Mouse (Mus musculus): Measurements from ENCODE around the gene Gm49321. TPM values are rescaled to one million over a fixed set of nuclear protein-coding genes. Genes with fewer than 3 reads are reported as not detected.

The Gm49321 gene
- polyA plus RNA-seq, 1 experiment from 2014 or later: 18.0 TPM

DNA sequence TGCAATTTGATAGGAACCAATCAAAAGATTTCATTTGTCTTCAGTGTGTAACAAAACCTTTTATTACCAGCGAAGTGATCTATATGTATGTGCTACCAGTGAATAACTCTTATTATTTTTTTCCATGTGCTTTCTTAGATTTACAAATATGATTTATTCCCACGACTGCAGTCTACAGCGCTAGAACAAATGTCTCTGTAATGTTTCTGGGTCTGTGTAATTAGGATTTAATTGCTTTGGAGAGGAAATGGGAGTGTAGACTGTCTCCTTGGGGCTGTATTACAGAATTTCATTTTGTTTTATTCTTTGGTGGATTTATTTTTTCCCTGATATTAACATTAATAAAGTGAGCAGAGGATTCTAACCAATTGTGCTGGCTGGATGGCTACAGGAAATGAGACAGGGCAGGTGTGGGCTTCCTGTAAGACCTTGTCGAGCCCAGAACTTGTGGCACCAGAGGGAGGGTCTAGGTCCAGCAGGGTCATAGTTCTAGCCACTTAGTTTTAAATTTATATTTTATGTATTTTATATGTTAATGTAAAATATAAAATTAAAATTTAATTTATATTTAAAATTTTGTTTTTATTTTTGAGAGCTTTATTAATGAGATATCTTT is 51.0 kb downstream of the Gm49321 start:
- H3K27me3 ChIP-seq: no peaks in the 10 kb centered on the region
- peak overlapping the region; percentile 64 for H3K27ac ChIP-seq (replicated peaks)
- H3K4me3 ChIP-seq: no peak overlapping the region
- ATAC-seq (ENCODE audit: low read depth): peak; percentile 75; the same call in 1 of the 2 replicates
- H3K4me2 ChIP-seq: no peak overlapping the region
- no peaks in the 10 kb centered on the region for H3K9me3 ChIP-seq
- H3K9ac ChIP-seq: no peak overlapping the region
- peaks cover 24% of the 10 kb centered on the region for H3K36me3 ChIP-seq
- 0 out of 2 replicates have a peak, but pooled peaks cover 2% of the 10 kb centered on the region for H3K4me1 ChIP-seq (replicated peaks)
- WGBS: 71% methylated on average over 4 of the region's 4 CpGs

DNA sequence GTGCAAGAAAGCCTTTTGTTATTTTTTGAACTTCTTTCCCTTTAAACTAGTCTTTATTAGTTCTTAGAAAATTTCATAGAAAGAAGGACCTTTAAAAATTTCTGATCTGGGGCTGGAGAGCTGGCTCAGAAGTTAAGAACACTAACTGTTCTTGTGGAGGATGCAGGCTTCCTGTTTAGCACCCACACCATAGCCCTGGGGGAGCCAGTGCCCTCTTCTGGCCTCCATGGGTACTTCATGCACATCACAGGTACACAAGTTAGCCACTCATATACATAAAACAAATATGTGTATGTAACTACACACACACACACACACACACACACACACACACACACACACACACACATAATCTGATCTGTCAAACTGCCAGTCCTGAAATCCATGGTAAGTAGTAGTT is 52.1 kb downstream of the Gm49321 start:
- Histone ChIP-seq H3K4me2 (no peak overlapping the region), H3K4me3 (no peak overlapping the region), H3K9me3 (no peaks in the 10 kb centered on the region; the same call in 1 of the 2 replicates), H3K27ac (replicated peaks) (no peak overlapping the region), H3K4me1 (replicated peaks) (0 out of 2 replicates have a peak, but pooled peaks cover 2% of the 10 kb centered on the region), H3K36me3 (peaks cover 15% of the 10 kb centered on the region), H3K9ac (no peak overlapping the region), H3K27me3 (no peaks in the 10 kb centered on the region)
- no peak for ATAC-seq (ENCODE audit: low read depth)

DNA sequence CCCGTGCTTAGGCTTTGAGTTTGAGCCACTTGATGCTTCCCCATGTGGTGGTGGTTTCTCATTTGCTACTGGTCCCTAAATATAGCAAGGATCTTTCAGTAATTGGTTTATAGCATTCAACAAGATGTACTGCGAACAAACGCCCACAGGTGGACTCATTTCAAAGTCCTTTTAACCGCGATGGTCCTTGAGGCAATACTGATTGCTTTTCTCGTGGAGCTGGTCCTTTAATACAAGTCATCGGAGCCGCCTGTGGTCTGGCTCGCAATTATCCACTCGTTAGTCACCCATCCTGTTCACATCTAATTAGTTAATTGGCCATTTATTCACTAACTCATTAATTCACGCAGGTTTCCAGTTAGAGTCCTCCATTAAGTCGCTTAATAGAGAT is 59.4 kb downstream of the Gm49321 start:
- Histone ChIP-seq H3K27me3 (peaks cover 30% of the 10 kb centered on the region), H3K4me3 (peak overlapping the region; percentile 54), H3K9ac (peak overlapping the region; percentile 81), H3K36me3 (no peaks in the 10 kb centered on the region), H3K4me1 (replicated peaks) (peaks cover 21% of the 10 kb centered on the region), H3K27ac (replicated peaks) (peak overlapping the region; percentile 71), H3K9me3 (no peaks in the 10 kb centered on the region; the same call in 1 of the 2 replicates), H3K4me2 (peak overlapping the region; percentile 74)
- no peak; the same call in 1 of the 2 replicates for ATAC-seq (ENCODE audit: low read depth)
- 29% methylated on average over 12 of the region's 12 CpGs for WGBS

DNA sequence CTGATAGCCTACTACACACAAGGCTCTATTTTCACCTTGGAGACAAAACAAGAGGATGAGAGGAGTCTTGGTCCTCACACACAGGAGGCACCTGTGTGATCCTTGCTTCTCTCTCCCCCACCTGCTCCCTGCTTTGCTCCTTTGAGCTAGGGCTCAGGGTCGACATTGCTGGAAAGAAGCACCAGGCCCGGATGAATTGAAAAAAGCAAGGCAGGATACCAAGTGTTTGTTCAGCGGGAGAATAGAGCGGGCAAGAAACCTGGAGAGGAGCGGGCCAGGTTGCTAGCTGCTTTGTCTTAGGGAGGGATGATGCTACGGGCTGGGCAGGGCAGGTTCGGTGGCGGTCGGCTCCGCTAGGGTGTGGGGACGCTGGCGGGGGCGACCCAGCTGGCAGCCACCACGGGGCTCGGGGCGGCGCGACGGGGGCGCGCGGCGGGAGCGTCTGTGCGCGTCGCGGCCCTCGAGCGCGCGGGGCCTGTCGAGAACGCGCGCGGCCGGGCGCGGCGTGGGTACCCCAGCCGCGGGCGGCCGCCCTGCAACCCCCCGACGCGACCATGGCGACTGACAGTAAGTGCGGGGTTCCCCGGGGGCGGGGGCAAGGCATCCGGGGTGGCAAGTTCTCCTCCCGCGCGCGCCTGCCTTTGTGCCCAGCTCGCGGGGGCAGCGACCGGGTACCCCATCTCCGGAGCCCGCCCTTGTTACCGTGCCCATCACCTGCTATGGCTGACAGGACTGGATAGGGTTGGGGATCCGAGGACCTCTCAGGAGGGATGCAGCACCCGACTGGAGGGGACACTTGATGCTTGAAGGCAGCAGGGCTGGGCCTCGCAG is 60.1 kb downstream of the Gm49321 start, which contains the start of gene Syt16:
Gene Syt16 (plus strand): TSS at position 365 of the 831 bp plus-strand sequence.
- peaks cover 21% of the 10 kb centered on the region for H3K4me1 ChIP-seq (replicated peaks)
- no peaks in the 10 kb centered on the region for H3K36me3 ChIP-seq
- H3K4me3 ChIP-seq: peak within 1 kb of the TSS; percentile 54
- H3K9ac ChIP-seq: peak within 1 kb of the TSS; percentile 81
- peak; percentile 86 for ATAC-seq (ENCODE audit: low read depth)
- H3K27ac ChIP-seq (replicated peaks): peak within 1 kb of the TSS; percentile 71
- H3K9me3 ChIP-seq: no peaks in the 10 kb centered on the region; the same call in 1 of the 2 replicates
- WGBS: 1% methylated on average over 40 of the region's 67 CpGs
- peak within 1 kb of the TSS; percentile 74 for H3K4me2 ChIP-seq
- H3K27me3 ChIP-seq: peaks cover 30% of the 10 kb centered on the region

DNA sequence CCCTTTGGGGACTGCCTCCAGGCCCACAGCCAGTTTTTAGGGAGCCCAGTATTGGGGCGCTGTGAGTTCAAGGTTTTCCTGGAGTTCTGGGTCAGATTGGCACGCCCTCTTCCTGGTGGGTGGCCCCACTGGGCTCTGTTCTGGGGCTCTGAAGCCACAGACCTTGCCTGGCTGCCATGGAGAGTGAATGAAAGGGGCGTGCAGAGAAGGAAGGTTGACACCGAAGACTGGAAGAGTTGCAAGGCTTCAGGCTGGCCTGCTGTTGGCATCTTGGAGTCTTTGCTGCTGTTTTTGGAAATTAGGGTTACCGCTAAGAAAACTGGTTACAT is 60.6 kb downstream of the Gm49321 start:
- H3K27me3 ChIP-seq: peaks cover 30% of the 10 kb centered on the region
- WGBS: 26% methylated on average over 5 of the region's 5 CpGs
- peaks cover 21% of the 10 kb centered on the region for H3K4me1 ChIP-seq (replicated peaks)
- H3K4me2 ChIP-seq: peak overlapping the region; percentile 74
- H3K9ac ChIP-seq: peak overlapping the region; percentile 81
- ATAC-seq (ENCODE audit: low read depth): peak; percentile 41; the same call in 1 of the 2 replicates
- peak overlapping the region; percentile 54 for H3K4me3 ChIP-seq
- no peaks in the 10 kb centered on the region; the same call in 1 of the 2 replicates for H3K9me3 ChIP-seq
- H3K36me3 ChIP-seq: no peaks in the 10 kb centered on the region
- peak overlapping the region; percentile 71 for H3K27ac ChIP-seq (replicated peaks)

DNA sequence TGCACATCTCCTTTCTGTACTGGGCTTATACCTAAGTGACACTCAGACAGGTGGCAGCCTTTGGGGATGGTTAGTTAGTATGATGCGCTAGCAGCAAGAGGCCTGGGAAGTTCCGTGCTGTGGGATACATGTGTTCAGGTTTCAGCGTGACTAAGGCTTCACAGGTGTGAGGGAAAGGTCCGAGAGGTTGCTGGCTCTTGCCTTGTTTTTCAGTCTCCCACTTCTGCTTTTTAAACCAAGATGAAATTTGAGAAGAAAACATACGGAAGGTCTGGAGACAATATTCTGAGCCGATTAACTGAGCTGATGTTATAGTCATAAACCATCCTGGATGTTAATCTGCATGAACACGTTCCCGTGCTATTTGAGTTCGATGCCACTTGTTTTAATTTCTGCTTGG is 65.0 kb downstream of the Gm49321 start:
- WGBS: 87% methylated on average over 9 of the region's 9 CpGs
- H3K27ac ChIP-seq (replicated peaks): no peak overlapping the region
- H3K9ac ChIP-seq: no peak overlapping the region
- no peak for ATAC-seq (ENCODE audit: low read depth)
- H3K9me3 ChIP-seq: no peaks in the 10 kb centered on the region
- H3K4me1 ChIP-seq (replicated peaks): peaks cover 15% of the 10 kb centered on the region; the same call in 1 of the 2 replicates
- no peak overlapping the region for H3K4me3 ChIP-seq
- peaks cover 15% of the 10 kb centered on the region for H3K27me3 ChIP-seq
- no peaks in the 10 kb centered on the region for H3K36me3 ChIP-seq
- no peak overlapping the region for H3K4me2 ChIP-seq

DNA sequence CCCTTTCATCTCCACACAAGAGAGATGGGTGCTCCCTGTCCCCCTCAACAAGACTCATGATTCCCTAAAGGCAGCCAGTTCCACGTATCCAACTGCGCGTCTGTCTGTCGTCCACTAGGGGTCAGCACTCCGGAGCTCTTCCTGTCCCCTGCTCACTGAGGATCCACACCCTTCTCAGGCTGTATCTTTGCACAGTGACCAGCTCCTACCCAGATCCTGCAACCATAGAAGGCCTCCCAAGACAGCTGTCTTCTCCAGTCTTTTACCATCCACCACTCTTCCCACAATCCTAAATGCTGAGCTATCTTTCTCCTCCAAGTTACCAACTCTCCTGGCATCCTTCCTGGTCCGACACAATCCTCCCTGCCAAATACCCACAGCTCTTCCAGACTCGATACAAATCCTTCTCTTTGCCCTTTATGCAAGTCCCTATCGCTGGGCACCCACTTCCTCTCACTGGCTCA is 72.0 kb downstream of the Gm49321 start:
- no peak overlapping the region for H3K4me2 ChIP-seq
- no peak overlapping the region for H3K4me3 ChIP-seq
- H3K27me3 ChIP-seq: no peaks in the 10 kb centered on the region
- no peaks in the 10 kb centered on the region for H3K36me3 ChIP-seq
- H3K9ac ChIP-seq: no peak overlapping the region
- H3K27ac ChIP-seq (replicated peaks): no peak overlapping the region
- no peaks in the 10 kb centered on the region for H3K9me3 ChIP-seq
- 0 out of 2 replicates have a peak, but pooled peaks have one; percentile 38 for ATAC-seq (ENCODE audit: low read depth)
- H3K4me1 ChIP-seq (replicated peaks): no peaks in the 10 kb centered on the region; the same call in 1 of the 2 replicates
- WGBS: 27% methylated on average over 8 of the region's 8 CpGs

DNA sequence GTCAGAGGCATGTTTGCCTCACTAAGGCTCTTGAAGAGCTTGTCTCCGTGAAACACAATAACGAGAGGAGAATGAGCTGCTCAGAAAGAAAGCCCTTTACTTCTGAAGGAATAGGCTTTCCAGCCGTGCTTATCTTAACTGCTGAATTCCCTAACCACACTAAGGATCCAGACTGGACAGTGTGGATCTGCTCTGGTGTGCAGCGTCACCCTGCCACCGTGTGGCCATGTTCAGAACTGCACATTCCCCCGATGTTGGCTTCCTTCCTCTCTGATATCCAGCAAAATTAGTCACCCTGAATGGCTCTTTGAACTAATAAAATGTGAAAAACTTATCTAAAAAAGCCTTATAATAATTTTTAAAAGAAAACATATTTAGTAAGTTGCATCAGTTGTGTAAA is 76.3 kb downstream of the Gm49321 start:
- whole genome bisulfite sequencing: under 1% methylated on average over 6 of the region's 6 CpGs
- no peak overlapping the region for H3K4me2 ChIP-seq

DNA sequence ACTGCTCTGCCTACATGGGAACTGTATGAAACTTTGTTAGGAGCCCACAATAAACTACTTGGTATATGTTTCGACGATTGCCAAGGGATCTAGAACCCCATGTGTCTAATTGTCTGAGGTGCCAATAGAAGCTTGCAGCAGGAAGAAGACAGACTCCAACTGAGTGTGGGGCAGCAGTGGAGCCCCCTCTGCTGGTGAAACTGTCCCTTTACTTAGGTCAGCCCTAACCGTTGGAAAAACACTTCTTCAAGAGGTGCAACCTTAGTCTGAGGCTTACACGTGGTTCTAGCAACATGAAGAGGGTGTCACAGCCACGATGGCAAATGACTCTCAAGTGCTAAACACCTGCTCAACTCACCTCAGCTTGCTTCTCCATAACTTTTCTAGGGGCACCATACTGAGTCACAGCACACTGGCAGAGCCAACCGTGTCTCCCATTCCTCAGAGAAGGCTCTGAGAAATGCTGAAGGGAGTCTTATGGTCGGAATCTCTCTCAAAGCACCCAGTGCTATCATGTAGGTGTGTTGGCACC is 77.4 kb downstream of the Gm49321 start:
- Histone ChIP-seq H3K9me3 (no peaks in the 10 kb centered on the region), H3K27ac (replicated peaks) (no peak overlapping the region), H3K36me3 (no peaks in the 10 kb centered on the region), H3K27me3 (no peaks in the 10 kb centered on the region), H3K4me1 (replicated peaks) (no peaks in the 10 kb centered on the region; the same call in 1 of the 2 replicates), H3K4me3 (no peak overlapping the region), H3K9ac (no peak overlapping the region), H3K4me2 (no peak overlapping the region)
- ATAC-seq (ENCODE audit: low read depth): no peak
- 57% methylated on average over 7 of the region's 7 CpGs for WGBS

More for the DNA sequence above, 76.3 kb downstream of the Gm49321 start:
- ATAC-seq (ENCODE audit: low read depth): peak; percentile 82
- Histone ChIP-seq H3K36me3 (no peaks in the 10 kb centered on the region), H3K27ac (replicated peaks) (no peak overlapping the region), H3K9me3 (no peaks in the 10 kb centered on the region), H3K4me1 (replicated peaks) (no peaks in the 10 kb centered on the region; the same call in 1 of the 2 replicates), H3K27me3 (no peaks in the 10 kb centered on the region), H3K4me3 (no peak overlapping the region), H3K9ac (no peak overlapping the region)

DNA sequence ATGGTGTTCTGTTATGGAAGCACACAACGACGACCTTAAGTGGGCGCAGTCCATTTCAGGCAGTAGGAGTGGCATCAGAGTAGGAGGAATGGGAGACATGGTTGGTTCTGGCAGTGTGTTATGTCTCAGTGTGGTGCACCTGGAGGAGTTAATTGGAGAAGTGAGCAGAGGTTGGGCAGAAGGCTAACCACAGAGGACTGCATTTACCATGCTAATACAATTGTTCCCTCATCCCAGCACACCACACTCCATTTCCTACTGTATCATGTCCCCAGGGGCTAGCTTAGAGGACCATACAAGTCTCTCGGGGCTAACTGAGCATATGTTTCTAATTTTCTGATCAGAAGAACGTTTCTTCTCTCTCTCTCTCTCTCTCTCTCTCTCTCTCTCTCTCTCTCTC is 78.0 kb downstream of the Gm49321 start:
- H3K36me3 ChIP-seq: no peaks in the 10 kb centered on the region
- H3K27me3 ChIP-seq: no peaks in the 10 kb centered on the region
- no peaks in the 10 kb centered on the region; the same call in 1 of the 2 replicates for H3K4me1 ChIP-seq (replicated peaks)
- H3K9ac ChIP-seq: no peak overlapping the region
- no peak overlapping the region for H3K27ac ChIP-seq (replicated peaks)
- 76% methylated on average over 5 of the region's 5 CpGs for WGBS
- no peak overlapping the region for H3K4me3 ChIP-seq
- no peak overlapping the region for H3K4me2 ChIP-seq
- no peak for ATAC-seq (ENCODE audit: low read depth)
- no peaks in the 10 kb centered on the region for H3K9me3 ChIP-seq
